Mouse (Mus musculus) left cerebral cortex, adult 6 months (tissue): ENCODE data around the gene Enc1. TPM values are rescaled to one million over a fixed set of nuclear protein-coding genes. Genes with fewer than 3 reads are reported as not detected.

Experiments used
- long read RNA-seq, 2 experiments: library from polyadenylated mRNA; unstranded; transcript quantifications; one replicate each; pipeline ENCODE4 v2.0.0; 2019 to 2020
- polyA plus RNA-seq: library from polyadenylated mRNA; unstranded; fragments of <200 nt; fragmentation: Nextera tagmentation; gene quantifications from 2 replicates; pipeline ENCODE4 v1.2.3, GENCODE M21; 2021

The Enc1 gene
- 48.7 and 129 TPM in 2 replicates for polyA plus RNA-seq
- long read RNA-seq, experiment 1, full-length matches to known transcripts: 15 of 73 reads
- long read RNA-seq, experiment 1, partial matches to known transcripts: 5 of 73 reads
- long read RNA-seq, experiment 1, other reads (novel, unspliced or antisense): 53 of 73 reads
- long read RNA-seq, experiment 2, full-length matches to known transcripts: 16 of 228 reads
- long read RNA-seq, experiment 2, partial matches to known transcripts: 6 of 228 reads
- long read RNA-seq, experiment 2, other reads (novel, unspliced or antisense): 206 of 228 reads

GRCm38 (mm10) chr13:97240965-97241786 lies at the start of gene Enc1:
Enc1 (plus strand) TSS chr13:97241105.

GRCm38 (mm10) chr13:97197932-97198562 lies 42.9 kb upstream of the Enc1 start, which contains the start of gene Hexb:
Hexb (minus strand) TSS chr13:97198357.

Other genes with a start within 250 kb of the Enc1 start
- not detected in 2 replicates for gene 1700029F12Rik, start 206.7 kb upstream of the Enc1 start, polyA plus RNA-seq
- gene Fam169a, start 173.8 kb upstream of the Enc1 start, polyA plus RNA-seq: 13.5 and 16.1 TPM in 2 replicates
- 0.25 TPM in 1 of 2 replicates, not detected in the other for gene Gm6169, start 141.9 kb upstream of the Enc1 start, polyA plus RNA-seq
- gene Gfm2, start 103.2 kb upstream of the Enc1 start, polyA plus RNA-seq: 10.5 and 12.9 TPM in 2 replicates
- gene Nsa2, start 103.2 kb upstream of the Enc1 start, polyA plus RNA-seq: 28.5 and 38.6 TPM in 2 replicates
- gene Hexb, start 42.7 kb upstream of the Enc1 start, polyA plus RNA-seq: 231 and 271 TPM in 2 replicates